17 mouse cellular contexts compared by ENCODE assay signal in the genomic region with DNA sequence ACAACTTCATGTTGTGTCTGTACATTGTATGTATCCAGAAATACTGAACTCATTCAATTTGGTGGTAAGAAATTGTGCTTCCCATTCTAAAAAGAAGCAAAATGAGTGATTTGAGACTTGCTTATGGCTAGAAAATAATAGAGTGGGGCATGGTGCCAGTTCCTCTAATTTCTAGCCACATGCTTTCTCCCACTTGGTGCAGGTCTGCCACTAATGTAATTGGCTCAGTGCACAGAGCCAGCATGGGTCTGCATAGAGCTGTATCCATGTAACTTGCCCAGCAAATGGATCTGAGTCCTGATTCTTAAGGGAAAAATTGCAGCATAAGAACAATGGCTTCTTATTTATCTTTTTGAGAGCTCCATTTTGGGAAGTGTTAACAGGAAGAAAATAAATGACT.
A peak's percentile ranks its signal among the peaks of the same experiment; 100 is the strongest.
DNase-seq lines count a peak whose midpoint lies in the region; ATAC-seq and TF ChIP-seq lines count a peak whose summit lies in the region.
"Had no signal": no experiment of that assay in that cellular context is flagged by ENCODE, and none has a peak within 500 bp of the region (broad histone marks: within the 10 kb centered on the region; RNA-seq: fewer than 3 reads in every experiment).

No protein-coding gene starts in this region.

- no peak overlapping the region for H3K9ac ChIP-seq in neural tube, embryonic 13.5 days
- H3K9ac ChIP-seq: embryonic facial prominence, embryonic 15.5 days; liver, embryonic 14.5 days; stomach, embryonic 15.5 days had no signal

- peak; percentile 1 for DNase-seq in adrenal gland, postnatal 10 days
- no peak for DNase-seq in adrenal gland, postnatal 36 days
- no peak for DNase-seq in neural tube, embryonic 10.5 days (ENCODE audit: extremely low spot score, low spot score)
- peak; percentile 32 to 33 for DNase-seq in layer of hippocampus, adult 2 months (ENCODE audit: low spot score in 2 of 2)
- DNase-seq in thymus, postnatal 25 days = no peak
- no peak for DNase-seq in spleen, postnatal 10 days (ENCODE audit: low spot score in 2 of 2)
- no peak for DNase-seq in thymus, postnatal 36 days
- DNase-seq: adrenal gland, adult 8-10 months; heart, adult 11 months; kidney, adult 11 months; kidney, postnatal 4 days; lung, postnatal 36 days; right cerebral cortex, postnatal 4 days had no signal

- no peaks in the 10 kb centered on the region for H3K9me3 ChIP-seq in neural tube, embryonic 13.5 days
- H3K9me3 ChIP-seq: embryonic facial prominence, embryonic 15.5 days; stomach, embryonic 15.5 days had no signal

- no peak for TF ChIP-seq CTCF in layer of hippocampus, adult 2 months (conservative IDR thresholded peaks at IDR 0.05)

- peak; percentile 63 for ATAC-seq in neural tube, embryonic 13.5 days (ENCODE audit: low read depth)

- H3K4me1 ChIP-seq in neural tube, embryonic 13.5 days (replicated peaks) = no peaks in the 10 kb centered on the region
- H3K4me1 ChIP-seq: embryonic facial prominence, embryonic 15.5 days; stomach, embryonic 15.5 days had no signal

- no peak overlapping the region for H3K4me3 ChIP-seq in neural tube, embryonic 13.5 days
- H3K4me3 ChIP-seq in layer of hippocampus, adult 2 months = no peak overlapping the region
- H3K4me3 ChIP-seq: embryonic facial prominence, embryonic 15.5 days; stomach, embryonic 15.5 days had no signal

- H3K27ac ChIP-seq in neural tube, embryonic 13.5 days (replicated peaks) = no peak overlapping the region
- H3K27ac ChIP-seq in layer of hippocampus, adult 2 months = 0 out of 2 replicates have a peak overlapping the region, but pooled peaks have one; percentile 37
- H3K27ac ChIP-seq: embryonic facial prominence, embryonic 15.5 days; liver, embryonic 14.5 days; stomach, embryonic 15.5 days had no signal

- no peak overlapping the region for H3K4me2 ChIP-seq in neural tube, embryonic 13.5 days
- H3K4me2 ChIP-seq: embryonic facial prominence, embryonic 15.5 days; stomach, embryonic 15.5 days had no signal

- no peaks in the 10 kb centered on the region for H3K27me3 ChIP-seq in neural tube, embryonic 13.5 days
- H3K27me3 ChIP-seq: embryonic facial prominence, embryonic 15.5 days; stomach, embryonic 15.5 days had no signal

- H3K36me3 ChIP-seq in neural tube, embryonic 13.5 days = no peaks in the 10 kb centered on the region
- H3K36me3 ChIP-seq: embryonic facial prominence, embryonic 15.5 days; stomach, embryonic 15.5 days had no signal

Comparison
In these comparisons a context has a peak if more than half of its experiments do, and no peak if none do; other contexts are left out.
1. DNase-seq: peak in adrenal gland, postnatal 10 days (single experiment) and layer of hippocampus, adult 2 months (2 of 2); none in adrenal gland, postnatal 36 days (0 of 2), neural tube, embryonic 10.5 days (single experiment), thymus, postnatal 25 days (single experiment), spleen, postnatal 10 days (0 of 2) and thymus, postnatal 36 days (0 of 2).